Mouse (Mus musculus): ENCODE measurements around the gene Arfgap3.

Gene Arfgap3

GRCm38 (mm10) chr15:83254372-83255070 is 95.5 kb downstream of the Arfgap3 start:
- no peak for DNase-seq (ENCODE audit: low spot score in 2 of 2)

DNA sequence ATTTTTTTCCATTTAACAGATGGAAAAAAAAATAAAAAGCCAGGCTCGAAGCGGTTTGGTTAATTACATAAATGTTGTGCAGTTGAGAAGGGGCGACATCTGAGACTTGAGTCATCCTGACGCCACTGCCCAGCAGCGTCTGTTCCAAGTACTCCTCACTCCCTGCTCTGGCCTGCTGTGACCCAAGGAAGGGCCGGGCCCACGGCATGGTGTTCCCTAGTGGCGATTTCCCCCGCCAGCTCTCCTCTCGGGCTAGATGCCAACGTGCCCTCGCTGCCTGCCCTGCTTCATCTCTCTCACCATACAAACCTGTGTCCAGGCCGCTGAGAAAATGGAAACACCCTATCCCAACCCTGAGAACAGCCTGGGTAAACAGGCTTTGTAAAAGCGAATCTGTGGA is 98.0 kb downstream of the Arfgap3 start:
- no peak for DNase-seq (ENCODE audit: low spot score in 2 of 2)

DNA sequence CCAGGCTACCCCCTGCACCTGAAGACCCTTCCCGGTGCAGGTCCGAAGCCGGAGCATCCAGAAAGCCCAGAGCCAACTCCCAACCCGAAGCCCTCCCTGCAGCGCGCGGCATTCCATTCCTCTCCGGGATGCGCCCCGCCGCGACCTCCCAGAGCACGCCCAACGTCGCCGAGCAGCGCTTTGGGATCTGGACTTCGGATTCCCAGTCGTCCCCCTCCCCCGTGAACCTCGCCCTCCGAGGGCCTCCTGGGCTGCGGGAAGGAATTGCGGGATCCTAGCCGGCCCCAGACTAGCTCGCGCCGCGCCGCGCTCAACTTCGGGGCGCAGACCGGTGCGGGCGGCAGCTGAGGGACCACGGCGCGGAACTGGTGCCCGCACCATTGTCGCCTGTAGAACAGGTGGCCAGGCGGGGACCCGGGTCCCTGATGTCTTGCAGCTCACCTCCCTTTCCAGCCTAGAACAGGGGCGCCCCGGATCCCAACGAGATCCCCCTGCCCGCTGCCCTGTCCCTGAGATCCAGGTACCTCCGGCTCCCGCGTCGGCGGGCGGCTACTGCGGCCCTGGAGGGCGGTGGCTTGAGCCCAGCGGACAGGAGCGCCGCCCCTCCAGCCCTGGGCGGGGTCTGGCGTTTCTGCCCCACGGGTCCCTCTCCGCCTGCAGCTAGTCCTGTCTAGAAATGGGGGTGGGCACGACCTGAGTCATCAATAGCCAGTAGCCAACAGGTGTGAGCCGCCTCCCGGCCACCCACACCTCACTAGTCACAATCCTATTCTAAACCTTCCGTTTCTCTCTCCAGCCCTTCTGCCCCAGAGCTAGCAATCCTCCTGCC is 98.7 kb downstream of the Arfgap3 start, which contains the start of gene A4galt:
Gene A4galt (minus strand): TSS at position 599 of the 829 bp plus-strand sequence.
- DNase-seq (ENCODE audit: low spot score in 2 of 2): no peak

- no peak for DNase-seq (ENCODE audit: low spot score in 2 of 2)
Observed at GRCm38 (mm10) chr15:83250651-83251175, 99.3 kb downstream of the Arfgap3 start.
